Mouse (Mus musculus): ENCODE results near the gene Cacna1g.

Gene Cacna1g

DNA sequence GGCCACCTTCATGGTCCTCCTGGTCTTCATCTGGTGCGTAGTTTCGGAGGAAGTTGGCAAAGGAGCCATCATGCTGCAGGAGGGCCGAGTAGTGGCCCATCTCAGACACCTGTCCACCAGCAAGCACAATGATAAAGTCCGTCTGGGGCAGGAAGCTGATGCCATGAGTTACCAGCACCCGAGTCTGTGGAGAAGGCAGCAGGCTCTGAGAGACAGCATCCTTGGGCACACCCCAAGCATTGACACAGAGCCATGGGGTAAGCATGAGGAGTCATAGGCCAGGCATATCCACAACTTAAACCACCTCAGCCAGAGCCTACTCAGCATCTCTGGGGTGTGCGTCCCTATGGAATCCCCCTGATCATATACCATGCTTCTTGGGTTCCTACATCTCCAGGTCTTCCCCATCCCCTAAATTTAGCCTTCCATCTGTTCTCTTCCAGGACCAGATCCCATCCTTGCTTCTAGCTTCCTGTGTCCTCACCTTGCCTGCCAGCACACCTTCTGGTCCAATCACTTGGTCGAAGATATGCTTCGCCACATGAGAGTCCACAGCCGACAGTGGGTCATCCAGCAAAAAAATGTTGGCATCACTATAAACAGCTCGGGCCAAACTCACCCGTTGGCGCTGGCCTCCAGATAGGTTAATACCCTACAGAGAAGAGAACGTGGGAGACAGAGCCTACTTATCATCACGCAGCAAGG, 112.7 kb downstream of the Cacna1g start:
- no peak for DNase-seq (ENCODE audit: inconsistent ontology term)

DNA sequence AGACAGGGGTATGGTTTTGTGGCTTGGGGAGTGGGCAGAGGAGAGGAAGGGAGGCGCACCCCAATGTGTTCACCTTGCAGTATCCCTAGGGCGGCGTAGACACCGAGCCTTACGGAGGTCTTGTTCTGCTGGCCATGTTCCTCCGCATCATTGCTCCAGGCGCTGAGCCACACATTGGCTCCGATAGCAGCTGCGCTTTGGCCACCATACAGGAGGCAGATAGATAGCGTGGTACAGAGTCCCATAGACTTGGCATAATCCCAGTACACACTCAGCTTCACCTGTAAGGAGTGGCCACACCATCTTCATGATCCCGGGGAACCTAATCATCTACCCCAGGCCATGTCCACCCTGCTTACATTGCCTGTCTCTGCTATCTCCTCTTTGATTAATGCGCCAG, 114.8 kb downstream of the Cacna1g start:
- no peak for DNase-seq (ENCODE audit: inconsistent ontology term)

Measured in Muller cell, postnatal 12 days (primary cell).